Mouse (Mus musculus) midbrain, embryonic 12.5 days (tissue): ENCODE results near the gene Ndufa12. TPM values are rescaled to one million over a fixed set of nuclear protein-coding genes. Genes with fewer than 3 reads are reported as not detected.

Experiments
- ATAC-seq: fragments of 200-750 bp; cut with Nextera tagmentation; 2 replicates; pipeline ENCODE4 v1.8.0; 2017; ENCODE audit warnings: low read depth, moderate TSS enrichment, moderate library complexity; ENCODE audit not compliant: low FRiP score
- H3K27ac ChIP-seq: fragments of 300-500 bp; sonication (generic); replicated peaks from 2 replicates; pipeline ENCODE4 v1.5.1; 2016; ENCODE audit warnings: mild to moderate bottlenecking
- H3K27me3 ChIP-seq: fragments of 300-500 bp; sonication (generic); 2 replicates; pipeline ENCODE4 v1.6.1; 2016; ENCODE audit warnings: mild to moderate bottlenecking
- H3K36me3 ChIP-seq: fragments of 300-500 bp; sonication (generic); 2 replicates; pipeline ENCODE4 v1.6.1; 2016
- H3K4me1 ChIP-seq: fragments of 300-500 bp; sonication (generic); 2 replicates; pipeline ENCODE4 v1.6.1; 2016
- H3K4me2 ChIP-seq: fragments of 300-500 bp; sonication (generic); replicated peaks from 2 replicates; pipeline ENCODE4 v1.6.1; 2016; ENCODE audit warnings: mild to moderate bottlenecking, moderate library complexity
- H3K4me3 ChIP-seq: fragments of 300-500 bp; sonication (generic); 2 replicates; pipeline ENCODE4 v1.5.1; 2016; ENCODE audit warnings: mild to moderate bottlenecking
- H3K9ac ChIP-seq: fragments of 300-500 bp; sonication (generic); replicated peaks from 2 replicates; pipeline ENCODE4 v1.6.1; 2016; ENCODE audit warnings: mild to moderate bottlenecking, moderate library complexity
- H3K9me3 ChIP-seq: fragments of 300-500 bp; sonication (generic); 2 replicates; pipeline ENCODE4 v1.6.1; 2016; ENCODE audit warnings: mild to moderate bottlenecking
- WGBS: fragments of 180-500 bp; shearing (Covaris S2); methylation state at CpG from one replicate; pipeline ENCODE4 v1.1.7; 2016; 5-methylcytosine and 5-hydroxymethylcytosine counted together
- polyA plus RNA-seq: library from polyadenylated mRNA; unstranded; fragments of >200 nt; fragmentation: Nextera tagmentation; extraction: Ambion mirVana; gene quantifications from 2 replicates; pipeline ENCODE4 v1.2.1, GENCODE M21; 2016

Gene Ndufa12
- 429 and 433 TPM in 2 replicates for polyA plus RNA-seq

DNA sequence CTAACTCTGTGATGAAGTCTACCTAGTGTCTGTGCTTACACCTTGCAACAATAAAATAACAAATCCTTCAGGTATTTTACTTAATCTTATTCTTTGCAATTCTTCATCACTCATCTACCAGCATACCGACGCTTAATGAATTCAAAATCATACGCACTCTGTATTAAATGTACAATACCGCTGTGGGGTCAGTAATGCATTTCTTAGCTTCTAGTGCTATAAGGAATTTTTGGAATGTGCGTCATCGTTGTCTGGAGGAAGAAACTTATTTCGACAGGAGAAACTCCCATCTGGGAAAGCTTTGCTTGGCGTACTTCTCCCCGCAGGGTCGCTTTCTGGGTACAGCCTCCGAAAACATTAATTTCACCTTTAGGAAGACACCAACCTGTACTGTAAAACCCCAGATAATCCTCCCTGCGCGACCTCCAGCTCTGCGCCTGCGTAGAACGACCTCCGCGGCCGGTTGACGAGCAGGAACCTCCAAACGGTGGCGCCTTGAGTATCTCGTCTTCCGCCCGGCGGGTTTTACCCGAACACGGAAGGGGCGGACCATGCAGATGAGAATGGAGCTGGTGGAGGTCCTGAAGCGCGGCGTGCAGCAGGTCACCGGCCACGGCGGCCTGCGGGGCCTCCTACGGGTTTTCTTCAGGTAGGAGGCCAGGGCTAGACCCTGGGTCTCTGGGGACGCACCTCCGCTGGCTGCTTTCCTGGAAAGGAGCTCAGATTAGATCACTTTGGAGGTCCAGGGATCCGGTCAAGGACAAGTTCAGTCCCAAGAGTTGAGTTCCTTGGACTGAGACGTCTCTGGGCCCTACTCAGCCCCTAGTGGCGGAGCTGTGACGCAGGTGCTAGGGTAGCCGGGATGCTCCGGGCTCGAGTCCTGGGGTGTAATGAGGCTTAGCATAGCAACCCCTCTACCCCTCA, at the start of gene Ndufa12:
Gene Ndufa12 (plus strand): TSS at position 239 of the 924 bp plus-strand sequence.
- Histone ChIP-seq H3K9ac (peak within 1 kb of the TSS; percentile 62), H3K36me3 (peaks cover 39% of the 10 kb centered on the region), H3K9me3 (no peaks in the 10 kb centered on the region), H3K4me3 (peak within 1 kb of the TSS; percentile 76), H3K27me3 (no peaks in the 10 kb centered on the region), H3K4me1 (peaks cover 11% of the 10 kb centered on the region), H3K4me2 (peak within 1 kb of the TSS; percentile 72), H3K27ac (peak within 1 kb of the TSS; percentile 76)
- peak; percentile 94 for ATAC-seq
- under 1% methylated on average over 46 of the region's 46 CpGs for WGBS

DNA sequence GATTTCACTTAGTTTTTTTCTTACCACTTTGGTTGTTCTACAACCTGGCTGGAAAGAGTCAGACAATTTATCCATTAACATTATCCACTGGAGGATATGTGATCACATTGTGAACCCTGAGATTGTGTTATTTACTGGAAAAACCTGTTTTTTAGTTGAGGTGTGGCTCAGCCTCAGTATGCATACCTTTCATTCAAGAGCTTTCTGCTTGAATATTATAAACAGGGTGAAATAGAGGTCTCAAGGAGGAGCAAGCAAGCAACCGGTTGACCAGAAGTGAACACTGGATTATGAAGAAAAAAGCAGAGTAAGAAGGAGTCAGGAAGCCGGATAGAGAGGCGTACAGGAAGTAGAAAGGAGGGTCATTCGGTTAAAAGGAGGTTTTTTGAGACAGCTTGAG, 47.0 kb upstream of the Ndufa12 start:
- no peaks in the 10 kb centered on the region for H3K27me3 ChIP-seq
- H3K4me2 ChIP-seq, result no peak overlapping the region
- peaks cover 21% of the 10 kb centered on the region for H3K4me1 ChIP-seq
- ATAC-seq, result no peak
- no peak overlapping the region for H3K4me3 ChIP-seq
- H3K36me3 ChIP-seq, result no peaks in the 10 kb centered on the region
- H3K27ac ChIP-seq, result no peak overlapping the region
- WGBS, result 85% methylated on average over 4 of the region's 4 CpGs
- no peaks in the 10 kb centered on the region for H3K9me3 ChIP-seq
- no peak overlapping the region for H3K9ac ChIP-seq

DNA sequence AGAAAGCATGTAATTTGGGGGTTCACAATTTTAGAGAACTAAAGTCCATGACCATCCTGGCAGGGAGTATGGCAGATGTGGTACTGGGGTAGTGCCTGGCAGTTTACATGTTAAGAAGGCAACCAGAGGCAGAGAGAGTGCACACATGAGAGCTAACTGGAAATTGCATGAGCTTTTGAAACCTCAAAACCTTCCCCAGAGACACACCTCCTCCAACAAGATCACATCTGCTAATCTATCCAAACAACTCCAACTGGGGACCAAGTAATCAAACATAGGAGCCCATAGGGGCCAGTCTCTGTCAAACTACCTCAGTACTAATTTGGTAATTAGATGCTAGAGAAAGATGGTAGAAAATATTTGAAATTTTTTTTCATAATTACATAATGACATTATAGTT, 44.7 kb upstream of the Ndufa12 start:
- Histone ChIP-seq H3K36me3 (peaks cover 12% of the 10 kb centered on the region), H3K4me3 (no peak overlapping the region), H3K4me1 (peaks cover 8% of the 10 kb centered on the region), H3K9ac (no peak overlapping the region), H3K4me2 (no peak overlapping the region), H3K27me3 (no peaks in the 10 kb centered on the region), H3K27ac (no peak overlapping the region), H3K9me3 (no peaks in the 10 kb centered on the region)
- ATAC-seq, result no peak

DNA sequence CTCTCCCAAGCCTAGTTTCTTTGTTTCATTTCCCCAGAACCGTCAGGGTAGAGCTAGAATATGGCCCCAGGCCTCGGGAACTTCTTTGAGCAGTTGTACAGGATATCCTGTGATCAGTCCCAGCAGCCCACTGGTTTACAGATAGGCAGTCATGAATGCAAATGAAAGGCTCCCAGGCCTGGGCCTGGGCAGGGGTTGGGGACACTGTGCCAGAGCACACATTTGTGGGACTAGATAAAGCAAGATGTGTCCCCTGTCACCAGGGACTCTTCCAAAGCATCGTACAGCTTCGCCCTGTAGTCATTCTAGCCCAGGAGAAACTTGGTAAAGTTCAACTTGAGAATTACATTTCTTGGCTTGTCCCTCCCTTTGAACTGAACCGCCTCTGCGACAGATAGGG, 39.6 kb upstream of the Ndufa12 start:
- H3K4me3 ChIP-seq, result no peak overlapping the region
- no peak for ATAC-seq
- no peaks in the 10 kb centered on the region for H3K27me3 ChIP-seq
- 94% methylated on average over 6 of the region's 6 CpGs for WGBS
- H3K36me3 ChIP-seq, result peaks cover 39% of the 10 kb centered on the region
- no peak overlapping the region for H3K9ac ChIP-seq
- no peaks in the 10 kb centered on the region for H3K4me1 ChIP-seq
- no peak overlapping the region for H3K4me2 ChIP-seq
- no peaks in the 10 kb centered on the region for H3K9me3 ChIP-seq
- no peak overlapping the region for H3K27ac ChIP-seq

DNA sequence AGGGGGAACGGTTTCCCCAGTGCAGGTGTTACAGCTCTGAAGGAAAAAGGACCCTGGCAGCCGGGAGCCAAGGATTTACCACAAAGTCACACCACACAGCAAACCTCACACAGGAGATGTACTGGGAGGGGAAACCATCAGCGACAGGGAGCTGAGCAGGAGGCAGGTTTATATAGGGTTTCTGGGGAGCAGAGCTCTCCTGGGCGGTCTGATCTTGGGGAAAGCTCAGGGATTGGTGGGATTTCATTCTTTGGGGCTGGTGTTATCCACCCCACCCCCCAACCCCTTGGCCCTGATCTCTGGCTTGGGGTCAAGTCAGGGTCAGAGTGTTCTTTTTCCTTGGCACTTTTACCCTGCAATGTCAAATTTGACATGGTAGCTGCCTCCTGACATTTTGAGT, 39.1 kb upstream of the Ndufa12 start:
- H3K9me3 ChIP-seq, result no peaks in the 10 kb centered on the region
- H3K36me3 ChIP-seq, result peaks cover 43% of the 10 kb centered on the region
- WGBS, result 90% methylated on average over 4 of the region's 4 CpGs
- no peaks in the 10 kb centered on the region for H3K27me3 ChIP-seq
- no peak overlapping the region for H3K27ac ChIP-seq
- H3K4me3 ChIP-seq, result no peak overlapping the region
- no peak overlapping the region for H3K9ac ChIP-seq
- H3K4me1 ChIP-seq, result no peaks in the 10 kb centered on the region
- ATAC-seq, result no peak
- H3K4me2 ChIP-seq, result no peak overlapping the region

DNA sequence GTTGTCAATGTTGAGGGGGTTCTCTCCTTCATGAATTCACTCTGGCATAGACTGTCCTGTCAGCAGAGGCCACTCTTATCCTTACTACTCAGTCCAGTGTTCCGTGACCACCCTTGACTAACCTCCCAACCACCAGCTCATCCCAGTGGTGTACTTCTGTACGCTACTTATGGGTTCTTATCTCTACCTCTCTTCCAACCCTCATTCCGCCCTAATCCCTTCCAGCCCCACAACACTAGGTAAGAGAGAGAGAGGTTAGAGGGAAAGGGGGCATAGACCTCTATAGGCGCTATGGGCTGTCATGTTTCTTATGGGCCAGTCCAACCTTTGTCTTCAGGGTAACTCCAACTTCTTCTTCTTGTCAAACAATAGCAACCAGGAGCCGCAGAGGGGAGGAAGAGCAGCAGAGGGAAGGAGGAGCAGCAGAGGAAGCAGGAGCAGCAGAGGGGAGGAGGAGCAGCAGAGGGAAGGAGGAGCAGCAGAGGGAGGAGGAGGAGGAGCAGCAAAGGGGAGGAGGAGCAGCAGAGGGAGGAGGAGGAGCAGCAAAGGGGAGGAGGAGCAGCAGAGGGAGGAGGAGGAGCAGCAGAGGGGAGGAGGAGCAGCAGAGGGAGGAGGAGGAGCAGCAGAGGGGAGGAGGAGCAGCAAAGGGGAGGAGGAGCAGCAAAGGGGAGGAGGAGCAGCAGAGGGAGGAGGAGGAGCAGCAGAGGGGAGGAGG, 37.3 kb upstream of the Ndufa12 start:
- WGBS, result 90% methylated on average over 5 of the region's 5 CpGs
- Histone ChIP-seq H3K9ac (no peak overlapping the region), H3K36me3 (peaks cover 54% of the 10 kb centered on the region), H3K9me3 (no peaks in the 10 kb centered on the region), H3K4me2 (no peak overlapping the region), H3K27ac (no peak overlapping the region), H3K4me3 (no peak overlapping the region), H3K4me1 (no peaks in the 10 kb centered on the region), H3K27me3 (no peaks in the 10 kb centered on the region)
- no peak for ATAC-seq

DNA sequence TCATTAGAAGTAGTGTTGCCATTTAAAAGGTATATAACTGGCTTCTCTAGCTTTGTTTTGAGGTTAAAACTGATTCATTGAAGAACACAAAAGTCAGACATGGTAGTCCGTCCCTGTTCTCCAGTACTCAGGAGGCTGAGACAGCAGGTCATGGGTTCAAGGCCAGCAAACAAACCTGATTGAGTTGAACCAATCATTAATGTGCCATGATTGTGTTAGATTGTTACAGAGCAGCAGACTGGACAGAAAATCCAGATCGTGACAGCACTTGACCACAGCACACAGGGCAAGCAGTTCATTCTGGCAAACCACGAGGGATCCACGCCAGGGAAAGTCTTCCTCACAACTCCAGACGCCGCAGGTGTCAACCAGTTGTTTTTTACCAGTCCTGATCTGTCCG, 36.5 kb upstream of the Ndufa12 start:
- 95% methylated on average over 7 of the region's 7 CpGs for WGBS
- no peak overlapping the region for H3K4me3 ChIP-seq

DNA sequence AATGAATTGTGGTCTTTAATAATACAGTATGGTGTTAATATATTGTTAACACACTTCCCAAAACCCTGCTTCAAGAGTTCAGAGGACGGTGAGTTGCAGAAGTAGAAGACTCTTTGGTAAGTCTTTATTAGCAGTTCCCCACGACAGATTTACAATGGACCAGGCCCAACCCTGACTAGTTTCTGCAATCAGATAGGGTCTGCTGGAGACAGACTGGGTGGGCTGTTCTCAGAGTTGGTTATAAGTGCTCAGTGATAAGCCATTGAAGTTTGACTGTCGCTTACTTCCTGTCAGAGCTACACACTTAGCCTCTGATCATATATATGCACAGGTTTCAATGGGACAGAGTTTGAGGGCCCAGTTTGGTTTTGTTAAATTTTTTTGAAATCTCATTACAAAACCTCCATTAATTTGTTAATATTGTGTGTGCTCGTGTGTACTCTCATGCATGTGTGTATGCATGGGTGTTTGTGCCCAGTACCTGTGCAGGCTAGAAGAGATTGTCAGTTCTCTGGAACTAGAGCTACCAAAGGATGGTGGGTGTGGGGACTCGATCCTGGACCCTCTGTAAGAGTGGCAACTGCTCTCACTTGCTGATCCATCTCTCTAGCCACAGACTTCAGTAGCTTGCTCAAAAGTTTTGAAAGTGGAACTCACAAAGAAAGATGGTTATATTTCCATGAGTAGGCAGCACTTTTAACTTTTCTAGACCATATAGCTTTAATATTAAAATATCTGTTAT, 34.2 kb upstream of the Ndufa12 start:
- H3K9ac ChIP-seq, result no peak overlapping the region
- 84% methylated on average over 5 of the region's 5 CpGs for WGBS
- H3K4me1 ChIP-seq, result no peaks in the 10 kb centered on the region
- H3K36me3 ChIP-seq, result peaks cover 64% of the 10 kb centered on the region
- no peak overlapping the region for H3K27ac ChIP-seq
- no peak for ATAC-seq
- no peaks in the 10 kb centered on the region for H3K9me3 ChIP-seq
- H3K4me3 ChIP-seq, result no peak overlapping the region
- no peak overlapping the region for H3K4me2 ChIP-seq
- H3K27me3 ChIP-seq, result no peaks in the 10 kb centered on the region

More for the DNA sequence above, 36.5 kb upstream of the Ndufa12 start:
- ATAC-seq, result no peak
- no peaks in the 10 kb centered on the region for H3K4me1 ChIP-seq
- H3K9me3 ChIP-seq, result no peaks in the 10 kb centered on the region
- H3K36me3 ChIP-seq, result peaks cover 58% of the 10 kb centered on the region
- H3K9ac ChIP-seq, result no peak overlapping the region
- no peaks in the 10 kb centered on the region for H3K27me3 ChIP-seq
- no peak overlapping the region for H3K27ac ChIP-seq
- no peak overlapping the region for H3K4me2 ChIP-seq

DNA sequence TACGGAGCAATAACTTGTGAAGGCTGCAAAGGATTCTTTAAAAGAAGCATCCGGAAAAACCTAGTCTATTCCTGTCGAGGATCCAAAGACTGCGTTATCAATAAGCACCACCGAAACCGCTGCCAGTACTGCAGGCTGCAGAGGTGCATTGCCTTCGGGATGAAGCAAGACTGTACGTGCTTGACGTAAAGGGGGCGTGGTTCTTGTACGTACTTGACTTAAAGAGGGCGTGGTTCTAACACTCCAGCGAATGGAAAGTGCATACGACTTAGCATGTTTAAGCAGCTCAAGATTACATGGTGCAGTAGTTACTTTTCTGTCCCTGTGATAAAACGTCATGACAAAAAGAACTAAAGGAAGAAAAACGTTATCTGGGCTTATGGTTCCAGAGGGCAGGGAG, 33.1 kb upstream of the Ndufa12 start:
- Histone ChIP-seq H3K9ac (no peak overlapping the region), H3K27me3 (no peaks in the 10 kb centered on the region), H3K4me2 (no peak overlapping the region), H3K4me3 (no peak overlapping the region), H3K36me3 (peaks cover 66% of the 10 kb centered on the region), H3K27ac (no peak overlapping the region), H3K4me1 (no peaks in the 10 kb centered on the region), H3K9me3 (0 out of 2 replicates have a peak, but pooled peaks cover 6% of the 10 kb centered on the region)
- WGBS, result 91% methylated on average over 16 of the region's 16 CpGs
- no peak for ATAC-seq

DNA sequence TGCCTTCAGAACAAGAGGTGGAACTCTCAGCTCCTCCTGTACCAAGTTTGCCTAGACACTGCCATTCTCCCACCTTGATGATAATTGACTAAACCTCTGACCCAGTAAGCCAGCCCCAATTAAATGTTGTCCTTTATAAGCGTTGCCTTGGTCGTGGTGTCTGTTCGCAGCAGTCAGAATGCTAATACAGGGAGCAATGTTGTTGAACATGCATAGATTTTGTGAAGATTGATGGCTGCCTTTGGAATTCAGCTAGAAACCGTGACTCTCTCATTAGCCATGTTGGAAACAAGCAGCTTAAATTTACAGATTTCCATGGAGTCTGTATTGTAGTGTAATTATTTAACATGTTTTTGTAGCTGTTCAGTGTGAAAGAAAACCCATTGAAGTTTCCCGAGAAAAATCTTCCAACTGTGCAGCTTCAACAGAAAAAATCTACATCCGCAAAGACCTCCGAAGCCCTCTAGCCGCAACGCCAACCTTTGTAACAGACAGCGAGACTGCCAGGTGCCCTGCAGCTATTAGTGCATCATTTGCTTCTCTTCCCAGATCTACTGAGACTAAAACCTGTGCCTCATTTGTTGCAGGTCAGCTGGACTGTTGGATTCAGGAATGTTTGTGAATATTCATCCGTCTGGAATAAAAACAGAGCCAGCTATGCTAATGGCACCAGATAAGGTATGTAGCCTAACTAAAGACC, 31.3 kb upstream of the Ndufa12 start:
- H3K4me2 ChIP-seq, result no peak overlapping the region
- H3K27ac ChIP-seq, result no peak overlapping the region
- H3K27me3 ChIP-seq, result no peaks in the 10 kb centered on the region
- H3K9me3 ChIP-seq, result 0 out of 2 replicates have a peak, but pooled peaks cover 6% of the 10 kb centered on the region
- no peak overlapping the region for H3K9ac ChIP-seq
- no peak for ATAC-seq
- no peak overlapping the region for H3K4me3 ChIP-seq
- WGBS, result 81% methylated on average over 11 of the region's 11 CpGs
- H3K4me1 ChIP-seq, result peaks cover 11% of the 10 kb centered on the region
- H3K36me3 ChIP-seq, result peaks cover 64% of the 10 kb centered on the region

DNA sequence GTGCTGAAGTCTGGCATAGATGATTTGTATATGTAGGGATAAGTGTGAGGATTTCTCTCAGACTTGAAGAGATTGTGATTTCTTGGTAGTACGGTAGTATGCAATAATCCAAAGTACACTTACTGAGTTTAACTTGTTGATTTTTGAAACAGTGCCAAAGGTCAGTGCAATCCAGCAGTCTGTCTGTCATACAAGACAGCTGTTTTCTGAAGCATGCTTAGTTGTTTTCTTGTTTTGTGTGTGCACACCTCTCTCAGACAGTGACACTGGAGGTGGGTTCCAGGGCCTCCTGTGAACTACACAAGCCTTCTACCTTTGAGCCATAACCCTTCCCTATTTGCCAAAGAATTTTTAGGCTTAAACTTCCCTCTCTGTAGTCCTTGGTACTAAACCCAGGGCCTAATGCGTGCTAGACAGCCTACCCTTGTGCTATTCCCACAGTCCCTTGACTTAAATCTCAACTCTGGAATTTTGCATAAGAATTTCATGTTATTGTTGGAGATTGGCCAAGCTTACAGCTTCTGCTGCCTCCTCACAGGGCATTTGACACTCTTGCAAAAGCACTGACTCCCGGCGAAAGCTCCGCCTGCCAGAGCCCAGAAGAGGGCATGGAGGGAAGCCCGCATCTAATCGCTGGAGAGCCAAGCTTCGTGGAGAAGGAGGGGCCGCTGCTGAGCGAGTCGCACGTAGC, 26.9 kb upstream of the Ndufa12 start:
- H3K4me1 ChIP-seq, result peaks cover 25% of the 10 kb centered on the region
- H3K9me3 ChIP-seq, result 0 out of 2 replicates have a peak, but pooled peaks cover 6% of the 10 kb centered on the region
- peak; percentile 60; the same call in 1 of the 2 replicates for ATAC-seq
- WGBS, result 33% methylated on average over 12 of the region's 12 CpGs
- H3K27me3 ChIP-seq, result no peaks in the 10 kb centered on the region
- H3K4me3 ChIP-seq, result no peak overlapping the region
- no peak overlapping the region for H3K9ac ChIP-seq
- H3K27ac ChIP-seq, result peak overlapping the region; percentile 52; the same call in 1 of the 2 replicates
- peak overlapping the region; percentile 2; the same call in 1 of the 2 replicates for H3K4me2 ChIP-seq
- H3K36me3 ChIP-seq, result peaks cover 53% of the 10 kb centered on the region
